Mouse (Mus musculus) bone marrow, adult 2 months (tissue): Measurements from ENCODE around the gene Ccni.

ENCODE experiments used
- CTCF ChIP-seq: fragments of 200-500 bp; IDR thresholded peaks from 2 replicates; pipeline ENCODE4 v1.5.1; 2011; ENCODE audit warnings: low read length, control low read depth; ENCODE audit not compliant: control insufficient read depth, insufficient read depth
- POLR2A ChIP-seq: fragments of 200-500 bp; IDR thresholded peaks from 2 replicates; pipeline ENCODE4 v1.6.1; 2011; ENCODE audit warnings: low read depth, mild to moderate bottlenecking, control low read depth, low read length, borderline replicate concordance; ENCODE audit not compliant: control insufficient read depth

GRCm38 (mm10) chr5:93174675-93175074, 31.6 kb downstream of the Ccni start:
- no peak for TF ChIP-seq POLR2A
- TF ChIP-seq CTCF = no peak
